Mouse (Mus musculus) bone marrow macrophage, adult 2 months (primary cell): ENCODE results near the gene Gm5294.

Experiments
- CTCF ChIP-seq: IDR thresholded peaks from 2 replicates; pipeline ENCODE4 v1.5.1; 2012; ENCODE audit warnings: low read depth, mild to moderate bottlenecking, low read length, moderate library complexity
- POLR2A ChIP-seq: IDR thresholded peaks from 2 replicates; pipeline ENCODE4 v1.6.1; 2012; ENCODE audit warnings: mild to moderate bottlenecking, low read depth, low read length, borderline replicate concordance

- TF ChIP-seq POLR2A = no peak
- TF ChIP-seq CTCF = no peak
Measured at GRCm38 (mm10) chr5:138864166-138864565, 44.3 kb downstream of the Gm5294 start.
